Comparison of ENCODE assay signal across 27 mouse cellular contexts in genomic region chr4:58506539-58507527, GRCm38 (mm10). TPM values are rescaled to one million over a fixed set of nuclear protein-coding genes. Genes with fewer than 3 reads are reported as not detected.
DNase-seq lines count a peak whose midpoint lies in the region; ATAC-seq lines count a peak whose summit lies in the region.
"Had no signal": no experiment of that assay in that cellular context is flagged by ENCODE, and none has a peak within 500 bp of the region (broad histone marks: within the 10 kb centered on the region; RNA-seq: fewer than 3 reads in every experiment).

No protein-coding gene starts in this region.

- peaks cover 33% of the 10 kb centered on the region for H3K36me3 ChIP-seq in embryonic facial prominence, embryonic 14.5 days (ENCODE audit: control insufficient read depth, insufficient read depth, low read length)
- peaks cover 62% of the 10 kb centered on the region for H3K36me3 ChIP-seq in embryonic facial prominence, embryonic 10.5 days (replicated peaks)
- H3K36me3 ChIP-seq: forebrain, embryonic 15.5 days; liver, embryonic 15.5 days had no signal

- H3K4me1 ChIP-seq in embryonic facial prominence, embryonic 14.5 days (ENCODE audit: control insufficient read depth, insufficient read depth, low read length): peaks cover 25% of the 10 kb centered on the region
- H3K4me1 ChIP-seq in embryonic facial prominence, embryonic 10.5 days: peaks cover 44% of the 10 kb centered on the region
- H3K4me1 ChIP-seq: liver, embryonic 15.5 days had no signal

- H3K27me3 ChIP-seq in embryonic facial prominence, embryonic 14.5 days (replicated peaks; ENCODE audit: control insufficient read depth, insufficient read depth, low read length): no peaks in the 10 kb centered on the region
- no peaks in the 10 kb centered on the region for H3K27me3 ChIP-seq in embryonic facial prominence, embryonic 10.5 days (replicated peaks; ENCODE audit: low read depth, poor library complexity, severe bottlenecking)
- H3K27me3 ChIP-seq: forebrain, embryonic 15.5 days; heart, embryonic 12.5 days; limb, embryonic 15.5 days; liver, embryonic 15.5 days had no signal

- peaks cover 6% of the 10 kb centered on the region; the same call in 1 of the 2 replicates for H3K9me3 ChIP-seq in embryonic facial prominence, embryonic 14.5 days (ENCODE audit: control insufficient read depth, low read length)
- no peaks in the 10 kb centered on the region for H3K9me3 ChIP-seq in embryonic facial prominence, embryonic 10.5 days
- H3K9me3 ChIP-seq: forebrain, embryonic 15.5 days; heart, embryonic 12.5 days; limb, embryonic 10.5 days; limb, embryonic 15.5 days; liver, embryonic 15.5 days had no signal

- no peak overlapping the region for H3K27ac ChIP-seq in embryonic facial prominence, embryonic 14.5 days (replicated peaks; ENCODE audit: low read depth, low read length)
- no peak overlapping the region for H3K27ac ChIP-seq in embryonic facial prominence, embryonic 10.5 days (replicated peaks)
- H3K27ac ChIP-seq: forebrain, embryonic 15.5 days; hindbrain, embryonic 14.5 days; limb, embryonic 10.5 days; limb, embryonic 15.5 days; liver, embryonic 15.5 days had no signal

- 82% methylated on average over 4 of the region's 4 CpGs for WGBS in embryonic facial prominence, embryonic 14.5 days
- 85% methylated on average over 4 of the region's 4 CpGs for WGBS in embryonic facial prominence, embryonic 10.5 days

- H3K4me3 ChIP-seq in embryonic facial prominence, embryonic 14.5 days (ENCODE audit: low read depth, low read length): no peak overlapping the region
- H3K4me3 ChIP-seq in embryonic facial prominence, embryonic 10.5 days: no peak overlapping the region
- H3K4me3 ChIP-seq: forebrain, embryonic 15.5 days; heart, embryonic 12.5 days; limb, embryonic 10.5 days; limb, embryonic 15.5 days; liver, embryonic 15.5 days had no signal

- no peak overlapping the region for H3K4me2 ChIP-seq in embryonic facial prominence, embryonic 14.5 days (ENCODE audit: low read depth, low read length)
- H3K4me2 ChIP-seq: forebrain, embryonic 15.5 days; heart, embryonic 12.5 days; hindbrain, embryonic 14.5 days; limb, embryonic 15.5 days; liver, embryonic 15.5 days; lung, embryonic 14.5 days had no signal

- ATAC-seq in embryonic facial prominence, embryonic 14.5 days (ENCODE audit: low read depth): peak; percentile 50; the same call in 1 of the 2 replicates
- peak; percentile 89 for ATAC-seq in granulocyte monocyte progenitor cell, adult 5-6 weeks (replicated peaks; ENCODE audit: poor library complexity, severe bottlenecking)
- 0 out of 2 replicates have a peak, but pooled peaks have one; percentile 27 for ATAC-seq in monocyte, adult 5-6 weeks (replicated peaks; ENCODE audit: insufficient number of reproducible peaks, low FRiP score, low TSS enrichment, poor library complexity, severe bottlenecking)
- ATAC-seq: forebrain, embryonic 15.5 days; inflammation-experienced regulatory T-cells, adult 6 months had no signal

- peak; percentile 68 for DNase-seq in embryonic facial prominence, embryonic 14.5 days (ENCODE audit: low spot score)
- DNase-seq in embryonic facial prominence, embryonic 10.5 days (ENCODE audit: low spot score): no peak
- peak; percentile 14 for DNase-seq in lung, postnatal 36 days
- no peak for DNase-seq in lung, postnatal 14 days
- DNase-seq in B cell, adult 2 months: no peak
- no peak for DNase-seq in thymus, postnatal 25 days
- DNase-seq: adrenal gland, postnatal 25 days; cerebellum, adult 2 months; cerebellum, postnatal 14 days; gastrocnemius, postnatal 14 days; heart, adult 18-20 months; heart, postnatal 4 days; kidney, adult 8-10 months; kidney, postnatal 10 days; layer of hippocampus, postnatal 36 days; lung, embryonic 14.5 days; midbrain, embryonic 14.5 days; right cerebral cortex, postnatal 4 days had no signal

- H3K9ac ChIP-seq in embryonic facial prominence, embryonic 14.5 days (ENCODE audit: low read depth, low read length): no peak overlapping the region
- H3K9ac ChIP-seq: forebrain, embryonic 15.5 days; heart, embryonic 12.5 days; hindbrain, embryonic 14.5 days; limb, embryonic 15.5 days; liver, embryonic 15.5 days; lung, embryonic 14.5 days had no signal

RNA-seq across cellular contexts. Expression of gene Lpar1, which starts 46.9 kb away (rescaled TPM):
- 115 and 137 TPM in 2 replicates for polyA plus RNA-seq in embryonic facial prominence, embryonic 14.5 days (2014; fragmentation: Nextera tagmentation; extraction: Ambion mirVana)
- 129 and 155 TPM in 2 replicates for polyA plus RNA-seq in embryonic facial prominence, embryonic 10.5 days (2016; fragmentation: Nextera tagmentation; extraction: Ambion mirVana)
- total RNA-seq in granulocyte monocyte progenitor cell, adult 5-6 weeks (2014; fragmentation: Nextera tagmentation): not detected in 2 replicates
- 0.09 and 3.5 TPM in 2 replicates for total RNA-seq in granulocyte monocyte progenitor cell, adult 5-6 weeks (2017)
- total RNA-seq in monocyte, adult 5-6 weeks (2017): 0.19 TPM in 1 of 3 replicates, not detected in the others
- polyA plus RNA-seq: inflammation-experienced regulatory T-cells, adult 6 months had no signal

Comparison
In these comparisons a context has a peak if more than half of its experiments do, and no peak if none do; other contexts are left out.
1. DNase-seq: peak in embryonic facial prominence, embryonic 14.5 days (single experiment) and lung, postnatal 36 days (single experiment); none in embryonic facial prominence, embryonic 10.5 days (single experiment), lung, postnatal 14 days (single experiment), B cell, adult 2 months (0 of 2) and thymus, postnatal 25 days (single experiment).
2. ATAC-seq: peak in every context shown above with its lines; median percentile 89 in granulocyte monocyte progenitor cell, adult 5-6 weeks; 50 in embryonic facial prominence, embryonic 14.5 days; 27 in monocyte, adult 5-6 weeks.